Mouse (Mus musculus): ENCODE measurements at regions not wholly inside any gene's neighbourhood (a gene's known extent, or its start where the extent isn't known, plus 50 kb on each side); places are given as distances from the start of the nearest gene placed in this dataset.
A peak's percentile ranks its signal among the peaks of the same experiment; 100 is the strongest.

GRCm38 (mm10) chr14:16897747-16898544 is 79.0 kb upstream of the Rarb start:
- peak in 1 of 2 experiments; percentile 6 for DNase-seq

- DNase-seq = peak; percentile 3 to 7
These were observed 78.0 kb upstream of the Rarb start for GRCm38 (mm10) chr14:16896974-16897373.

GRCm38 (mm10) chr14:16881249-16881648 is 62.3 kb upstream of the Rarb start:
- no peak for DNase-seq

GRCm38 (mm10) chr14:16869221-16869620 is 50.3 kb upstream of the Rarb start:
- no peak for DNase-seq

Data from cerebellum, postnatal 14 days (tissue).